Mouse (Mus musculus) G1E (cell line): ENCODE data around the gene Cdc27.

Source experiments
- CTCF ChIP-seq: IDR thresholded peaks from 2 replicates; pipeline ENCODE4 v1.5.1; 2012; ENCODE audit warnings: low read depth, low read length, inconsistent platforms, mixed read lengths
- GATA1 ChIP-seq: IDR thresholded peaks from 2 replicates; pipeline ENCODE4 v1.6.1; 2012; ENCODE audit warnings: borderline replicate concordance, low read length, inconsistent platforms, mixed read lengths
- GATA2 ChIP-seq: IDR thresholded peaks from 2 replicates; pipeline ENCODE4 v1.6.1; 2012; ENCODE audit warnings: low read depth, low read length, inconsistent platforms, borderline replicate concordance
- POLR2AphosphoS5 ChIP-seq: IDR thresholded peaks from 2 replicates; pipeline ENCODE4 v1.6.1; 2012; ENCODE audit warnings: low read depth, low read length, inconsistent platforms; ENCODE audit not compliant: insufficient replicate concordance
- TAL1 ChIP-seq: conservative IDR thresholded peaks from 2 replicates; pipeline ENCODE4 v1.6.1; 2012; ENCODE audit warnings: low read depth, low read length, inconsistent platforms, mixed read lengths

DNA sequence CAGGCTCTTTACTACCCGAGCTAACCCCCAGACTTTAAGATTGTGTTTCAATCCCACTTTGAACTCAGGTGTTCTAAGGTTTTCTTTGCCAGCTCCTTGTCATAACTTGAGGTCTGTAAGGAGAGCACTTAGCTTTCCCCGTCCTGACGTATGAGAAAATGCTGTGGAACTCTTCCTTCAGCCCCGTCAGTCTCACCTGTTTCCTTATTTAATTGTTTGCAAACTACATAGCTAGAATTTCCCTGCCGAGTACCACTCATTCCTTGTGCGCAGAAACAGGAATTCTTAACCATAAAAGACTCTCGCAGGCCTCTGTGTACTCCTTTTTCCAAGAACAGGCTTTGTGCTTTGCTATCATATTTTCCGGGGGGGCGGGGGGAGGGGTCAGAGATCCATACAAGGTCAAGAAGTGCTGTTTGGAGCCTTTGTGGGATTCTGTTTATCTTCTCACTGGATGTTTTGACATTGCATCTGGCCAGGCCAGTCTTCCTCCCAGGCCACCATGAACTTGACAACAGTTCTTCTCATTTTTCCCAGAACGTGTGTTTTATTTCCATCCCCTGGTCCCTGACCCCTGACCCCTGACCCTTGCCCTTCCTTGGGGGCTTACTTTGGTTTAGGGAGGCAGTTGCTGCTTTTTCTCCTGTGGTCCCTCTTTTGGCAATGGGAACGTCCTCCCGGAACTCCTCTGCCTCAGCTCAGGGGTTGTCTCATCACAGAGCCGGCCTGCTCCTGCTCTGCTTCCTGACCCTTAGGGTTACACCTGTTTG, 41.8 kb upstream of the Cdc27 start:
- TF ChIP-seq CTCF (no peak), POLR2AphosphoS5 (no peak), GATA1 (no peak), TAL1 (no peak), GATA2 (no peak)
